Mouse (Mus musculus): ENCODE results near the gene Dmbx1. TPM values are rescaled to one million over a fixed set of nuclear protein-coding genes. Genes with fewer than 3 reads are reported as not detected.

Dmbx1 gene
- total RNA-seq, 1 experiment, result 0.18 TPM

GRCm38 (mm10) chr4:115936646-115937045, 3.1 kb downstream of the Dmbx1 start:
- Histone ChIP-seq H3K27ac (ENCODE audit: insufficient read depth, low read depth, low read length, poor library complexity, severe bottlenecking) (no peak overlapping the region), H3K4me3 (ENCODE audit: insufficient read depth in 1 of 2, low read depth in 1 of 2, low read length in 2 of 2, poor library complexity in 1 of 2, severe bottlenecking in 1 of 2) (peak overlapping the region in 1 of 2 experiments; percentile 6; a peak in 1 of 4 replicates), H3K4me1 (ENCODE audit: control insufficient read depth in 2 of 2, insufficient read depth in 2 of 2, low read length in 2 of 2, poor library complexity in 1 of 2) (peaks cover 0 to 7% of the 10 kb centered on the region in 2 experiments; a peak in 1 of 4 replicates), H3K36me3 (ENCODE audit: control insufficient read depth, insufficient read depth, low read length, poor library complexity, severe bottlenecking) (no peaks in the 10 kb centered on the region), H3K9ac (ENCODE audit: insufficient read depth, low read depth, low read length, poor library complexity, severe bottlenecking) (no peak overlapping the region), H3K9me3 (ENCODE audit: control insufficient read depth, insufficient read depth, low read depth, low read length) (no peaks in the 10 kb centered on the region)
- TF ChIP-seq MAFK (IDR thresholded peaks at IDR 0.05; ENCODE audit: insufficient read depth, low read depth, low read length), result no peak
- no peak for TF ChIP-seq HCFC1 (IDR thresholded peaks at IDR 0.05; ENCODE audit: borderline replicate concordance, insufficient read depth, low read length)
- no peak for TF ChIP-seq ZC3H11A (IDR thresholded peaks at IDR 0.05; ENCODE audit: borderline replicate concordance, low read depth, low read length)
- TF ChIP-seq ZNF384 (IDR thresholded peaks at IDR 0.05; ENCODE audit: low read depth, low read length), result no peak
- no peak for TF ChIP-seq CHD2 (IDR thresholded peaks at IDR 0.05; ENCODE audit: low read depth, low read length)
- in situ Hi-C loops (cut with MboI; ENCODE audit: low sequenced_read_pairs in 2 of 2, unreplicated experiment in 2 of 2), result loop anchor here (10.0 to 25.0 kb wide), 3 partner anchors 874 to 1032 kb away; partner anchors contain the start of genes Foxd2 (in 2 of the 2) and Tal1 (in 2 of the 2)
- no peak for DNase-seq (ENCODE audit: low read depth, low spot score)

- in situ Hi-C loops (cut with MboI; ENCODE audit: low sequenced_read_pairs in 2 of 2, unreplicated experiment in 2 of 2), result loop anchor here (10.0 to 25.0 kb wide), 3 partner anchors 874 to 1031 kb away; partner anchors contain the start of genes Foxd2 (in 2 of the 2) and Tal1 (in 2 of the 2)
- peak overlapping the region in 1 of 2 experiments; percentile 18; a peak in 1 of 4 replicates for H3K4me3 ChIP-seq (ENCODE audit: insufficient read depth in 1 of 2, low read depth in 1 of 2, low read length in 2 of 2, poor library complexity in 1 of 2, severe bottlenecking in 1 of 2)
- H3K36me3 ChIP-seq (ENCODE audit: control insufficient read depth, insufficient read depth, low read length, poor library complexity, severe bottlenecking), result no peaks in the 10 kb centered on the region
- peaks cover 0 to 7% of the 10 kb centered on the region in 2 experiments; a peak in 1 of 4 replicates for H3K4me1 ChIP-seq (ENCODE audit: control insufficient read depth in 2 of 2, insufficient read depth in 2 of 2, low read length in 2 of 2, poor library complexity in 1 of 2)
- H3K9ac ChIP-seq (ENCODE audit: insufficient read depth, low read depth, low read length, poor library complexity, severe bottlenecking), result no peak overlapping the region
- H3K9me3 ChIP-seq (ENCODE audit: control insufficient read depth, insufficient read depth, low read depth, low read length), result no peaks in the 10 kb centered on the region
- TF ChIP-seq MAFK (IDR thresholded peaks at IDR 0.05; ENCODE audit: insufficient read depth, low read depth, low read length) (no peak), ZNF384 (IDR thresholded peaks at IDR 0.05; ENCODE audit: low read depth, low read length) (no peak), HCFC1 (IDR thresholded peaks at IDR 0.05; ENCODE audit: borderline replicate concordance, insufficient read depth, low read length) (no peak), CHD2 (IDR thresholded peaks at IDR 0.05; ENCODE audit: low read depth, low read length) (no peak), ZC3H11A (IDR thresholded peaks at IDR 0.05; ENCODE audit: borderline replicate concordance, low read depth, low read length) (no peak)
- DNase-seq (ENCODE audit: low read depth, low spot score), result no peak
- no peak overlapping the region for H3K27ac ChIP-seq (ENCODE audit: insufficient read depth, low read depth, low read length, poor library complexity, severe bottlenecking)
These were observed 3.7 kb downstream of the Dmbx1 start for GRCm38 (mm10) chr4:115935835-115936581.

GRCm38 (mm10) chr4:115931556-115932088, 8.1 kb downstream of the Dmbx1 start:
- DNase-seq (ENCODE audit: low read depth, low spot score), result no peak
- H3K9me3 ChIP-seq (ENCODE audit: control insufficient read depth, insufficient read depth, low read depth, low read length), result no peaks in the 10 kb centered on the region
- peaks cover 0 to under 1% of the 10 kb centered on the region in 2 experiments; a peak in 1 of 4 replicates for H3K4me1 ChIP-seq (ENCODE audit: control insufficient read depth in 2 of 2, insufficient read depth in 2 of 2, low read length in 2 of 2, poor library complexity in 1 of 2)
- H3K27ac ChIP-seq (ENCODE audit: insufficient read depth, low read depth, low read length, poor library complexity, severe bottlenecking), result no peak overlapping the region
- H3K9ac ChIP-seq (ENCODE audit: insufficient read depth, low read depth, low read length, poor library complexity, severe bottlenecking), result no peak overlapping the region
- peak overlapping the region; percentile 18 to 27; a peak in 2 of 4 replicates for H3K4me3 ChIP-seq (ENCODE audit: insufficient read depth in 1 of 2, low read depth in 1 of 2, low read length in 2 of 2, poor library complexity in 1 of 2, severe bottlenecking in 1 of 2)
- TF ChIP-seq ZNF384 (IDR thresholded peaks at IDR 0.05; ENCODE audit: low read depth, low read length) (no peak), ZC3H11A (IDR thresholded peaks at IDR 0.05; ENCODE audit: borderline replicate concordance, low read depth, low read length) (no peak), HCFC1 (IDR thresholded peaks at IDR 0.05; ENCODE audit: borderline replicate concordance, insufficient read depth, low read length) (no peak)
- no peaks in the 10 kb centered on the region for H3K36me3 ChIP-seq (ENCODE audit: control insufficient read depth, insufficient read depth, low read length, poor library complexity, severe bottlenecking)
- in situ Hi-C loops (cut with MboI; ENCODE audit: low sequenced_read_pairs in 2 of 2, unreplicated experiment in 2 of 2), result loop anchor here (10.0 to 25.0 kb wide), 3 partner anchors 869 to 1027 kb away; partner anchors contain the start of genes Foxd2 (in 2 of the 2) and Tal1 (in 2 of the 2)

GRCm38 (mm10) chr4:115927637-115928036, 12.1 kb downstream of the Dmbx1 start:
- TF ChIP-seq HCFC1 (IDR thresholded peaks at IDR 0.05; ENCODE audit: borderline replicate concordance, insufficient read depth, low read length) (no peak), CHD2 (IDR thresholded peaks at IDR 0.05; ENCODE audit: low read depth, low read length) (no peak), ZNF384 (IDR thresholded peaks at IDR 0.05; ENCODE audit: low read depth, low read length) (no peak), ZC3H11A (IDR thresholded peaks at IDR 0.05; ENCODE audit: borderline replicate concordance, low read depth, low read length) (no peak), MAFK (IDR thresholded peaks at IDR 0.05; ENCODE audit: insufficient read depth, low read depth, low read length) (no peak)
- H3K9me3 ChIP-seq (ENCODE audit: control insufficient read depth, insufficient read depth, low read depth, low read length), result no peaks in the 10 kb centered on the region
- in situ Hi-C loops (cut with MboI; ENCODE audit: low sequenced_read_pairs in 2 of 2, unreplicated experiment in 2 of 2), result loop anchor here (25.0 kb wide), 2 partner anchors 865 to 1015 kb away; partner anchors contain the start of genes Tal1 (in 2 of the 2) and Foxd2 (in 1 of the 2)

More at GRCm38 (mm10) chr4:115927637-115928036, 12.1 kb downstream of the Dmbx1 start:
- DNase-seq (ENCODE audit: low read depth, low spot score), result no peak
- Histone ChIP-seq H3K4me3 (ENCODE audit: insufficient read depth in 1 of 2, low read depth in 1 of 2, low read length in 2 of 2, poor library complexity in 1 of 2, severe bottlenecking in 1 of 2) (no peak overlapping the region), H3K27ac (ENCODE audit: insufficient read depth, low read depth, low read length, poor library complexity, severe bottlenecking) (no peak overlapping the region), H3K9ac (ENCODE audit: insufficient read depth, low read depth, low read length, poor library complexity, severe bottlenecking) (no peak overlapping the region), H3K4me1 (ENCODE audit: control insufficient read depth in 2 of 2, insufficient read depth in 2 of 2, low read length in 2 of 2, poor library complexity in 1 of 2) (no peaks in the 10 kb centered on the region), H3K36me3 (ENCODE audit: control insufficient read depth, insufficient read depth, low read length, poor library complexity, severe bottlenecking) (no peaks in the 10 kb centered on the region)

Data from ES-E14 (cell line).